Mouse (Mus musculus) embryonic facial prominence, embryonic 11.5 days (tissue): ENCODE measurements around the gene Ahcyl2. TPM values are rescaled to one million over a fixed set of nuclear protein-coding genes. Genes with fewer than 3 reads are reported as not detected.

Source experiments
- ATAC-seq: fragments of 200-750 bp; cut with Nextera tagmentation; replicated peaks from 2 replicates; pipeline ENCODE4 v1.8.0; 2017; ENCODE audit warnings: low read depth; ENCODE audit not compliant: insufficient number of reproducible peaks, low FRiP score, low TSS enrichment
- DNase-seq: peaks from one replicate; pipeline ENCODE4 v3.0.0-alpha.2; 2015; ENCODE audit warnings: low spot score
- H3K27ac ChIP-seq: fragments of 300-500 bp; sonication (generic); replicated peaks from 2 replicates; pipeline ENCODE4 v1.5.1; 2014; ENCODE audit warnings: mild to moderate bottlenecking, low read depth, low read length, control low read depth
- H3K27me3 ChIP-seq: fragments of 300-500 bp; sonication (generic); 2 replicates; pipeline ENCODE4 v1.6.1; 2014; ENCODE audit warnings: mild to moderate bottlenecking, low read length, moderate library complexity, mixed read lengths; ENCODE audit not compliant: control insufficient read depth, insufficient read depth
- H3K36me3 ChIP-seq: fragments of 300-500 bp; sonication (generic); replicated peaks from 2 replicates; pipeline ENCODE4 v1.6.1; 2014; ENCODE audit warnings: low read depth, mild to moderate bottlenecking, low read length, moderate library complexity, mixed read lengths; ENCODE audit not compliant: control insufficient read depth, insufficient read depth
- H3K4me1 ChIP-seq: fragments of 300-500 bp; sonication (generic); 2 replicates; pipeline ENCODE4 v1.6.1; 2014; ENCODE audit warnings: low read length, mixed read lengths; ENCODE audit not compliant: control insufficient read depth, insufficient read depth
- H3K4me2 ChIP-seq: fragments of 300-500 bp; sonication (generic); 2 replicates; pipeline ENCODE4 v1.6.1; 2014; ENCODE audit warnings: low read depth, mild to moderate bottlenecking, control low read depth, low read length, moderate library complexity
- H3K4me3 ChIP-seq: fragments of 300-500 bp; sonication (generic); 2 replicates; pipeline ENCODE4 v1.5.1; 2014; ENCODE audit warnings: low read depth, low read length, control low read depth
- H3K9ac ChIP-seq: fragments of 300-500 bp; sonication (generic); replicated peaks from 2 replicates; pipeline ENCODE4 v1.6.1; 2014; ENCODE audit warnings: mild to moderate bottlenecking, control low read depth, low read length
- H3K9me3 ChIP-seq: fragments of 300-500 bp; sonication (generic); replicated peaks from 2 replicates; pipeline ENCODE4 v1.6.1; 2016; ENCODE audit warnings: mild to moderate bottlenecking, low read length, inconsistent platforms, mixed read lengths; ENCODE audit not compliant: control insufficient read depth
- WGBS: fragments of 180-500 bp; shearing (Covaris S2); extraction: QIAGEN DNeasy Blood & Tissue Kit; methylation state at CpG from one replicate; pipeline ENCODE4 v1.1.7; 2014; 5-methylcytosine and 5-hydroxymethylcytosine counted together
- polyA plus RNA-seq: library from polyadenylated mRNA; unstranded; fragments of >200 nt; fragmentation: Nextera tagmentation; extraction: Ambion mirVana; gene quantifications from 2 replicates; pipeline ENCODE4 v1.2.1, GENCODE M21; 2014

Ahcyl2 gene
- polyA plus RNA-seq, 1 experiment from 2014 or later = 12.2 TPM

DNA sequence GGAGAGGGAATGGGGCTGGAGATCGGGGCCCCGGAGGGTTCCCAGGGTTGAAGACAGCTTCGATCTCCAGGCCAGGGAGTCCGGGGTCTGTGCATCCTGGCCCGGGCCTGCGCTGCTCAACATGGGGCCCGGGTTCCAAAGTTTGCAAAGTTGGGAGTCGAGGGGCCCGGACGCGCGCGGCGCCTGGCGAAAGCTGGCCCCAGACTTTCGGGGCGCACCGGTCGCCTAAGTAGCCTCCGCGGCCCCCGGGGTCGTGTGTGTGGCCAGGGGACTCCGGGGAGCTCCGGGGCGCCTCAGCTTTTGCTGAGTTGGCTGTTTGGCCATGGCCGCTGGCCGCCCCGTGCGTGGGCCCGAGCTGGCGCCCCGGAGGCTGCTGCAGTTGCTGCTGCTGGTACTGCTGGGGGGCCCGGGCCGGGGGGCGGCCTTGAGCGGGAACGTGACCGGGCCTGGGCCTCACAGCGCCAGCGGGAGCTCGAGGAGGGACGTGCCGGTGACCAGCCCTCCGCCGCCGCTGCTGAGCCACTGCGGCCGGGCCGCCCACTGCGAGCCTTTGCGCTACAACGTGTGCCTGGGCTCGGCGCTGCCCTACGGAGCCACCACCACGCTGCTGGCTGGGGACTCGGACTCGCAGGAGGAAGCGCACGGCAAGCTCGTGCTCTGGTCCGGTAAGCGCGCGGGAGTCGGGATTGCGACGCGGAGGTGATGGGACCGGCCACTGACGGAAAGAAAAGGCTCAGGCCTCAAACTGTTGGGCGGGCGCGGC lies 31.9 kb upstream of the Ahcyl2 start:
- ATAC-seq (peak; percentile 84), DNase-seq (peak; percentile 67)
- peak overlapping the region; percentile 96 for H3K27ac ChIP-seq
- peak overlapping the region; percentile 88 for H3K4me2 ChIP-seq
- under 1% methylated on average over 75 of the region's 75 CpGs for WGBS
- no peaks in the 10 kb centered on the region for H3K27me3 ChIP-seq
- H3K4me3 ChIP-seq = peak overlapping the region; percentile 64
- no peaks in the 10 kb centered on the region for H3K9me3 ChIP-seq
- peak overlapping the region; percentile 98 for H3K9ac ChIP-seq
- H3K4me1 ChIP-seq = no peaks in the 10 kb centered on the region
- H3K36me3 ChIP-seq = peaks cover 2% of the 10 kb centered on the region; the same call in 1 of the 2 replicates

- H3K4me3 ChIP-seq = peak overlapping the region; percentile 64
- H3K4me1 ChIP-seq = no peaks in the 10 kb centered on the region
- H3K4me2 ChIP-seq = peak overlapping the region; percentile 88
- ATAC-seq (no peak), DNase-seq (peak; percentile 18)
- peaks cover 2% of the 10 kb centered on the region; the same call in 1 of the 2 replicates for H3K36me3 ChIP-seq
- H3K9me3 ChIP-seq = no peaks in the 10 kb centered on the region
- WGBS = 19% methylated on average over 13 of the region's 13 CpGs
- no peaks in the 10 kb centered on the region for H3K27me3 ChIP-seq
- H3K9ac ChIP-seq = peak overlapping the region; percentile 98
- peak overlapping the region; percentile 96; the same call in 1 of the 2 replicates for H3K27ac ChIP-seq
These were observed 31.0 kb upstream of the Ahcyl2 start for GRCm38 (mm10) chr6:29736610-29737458.

DNA sequence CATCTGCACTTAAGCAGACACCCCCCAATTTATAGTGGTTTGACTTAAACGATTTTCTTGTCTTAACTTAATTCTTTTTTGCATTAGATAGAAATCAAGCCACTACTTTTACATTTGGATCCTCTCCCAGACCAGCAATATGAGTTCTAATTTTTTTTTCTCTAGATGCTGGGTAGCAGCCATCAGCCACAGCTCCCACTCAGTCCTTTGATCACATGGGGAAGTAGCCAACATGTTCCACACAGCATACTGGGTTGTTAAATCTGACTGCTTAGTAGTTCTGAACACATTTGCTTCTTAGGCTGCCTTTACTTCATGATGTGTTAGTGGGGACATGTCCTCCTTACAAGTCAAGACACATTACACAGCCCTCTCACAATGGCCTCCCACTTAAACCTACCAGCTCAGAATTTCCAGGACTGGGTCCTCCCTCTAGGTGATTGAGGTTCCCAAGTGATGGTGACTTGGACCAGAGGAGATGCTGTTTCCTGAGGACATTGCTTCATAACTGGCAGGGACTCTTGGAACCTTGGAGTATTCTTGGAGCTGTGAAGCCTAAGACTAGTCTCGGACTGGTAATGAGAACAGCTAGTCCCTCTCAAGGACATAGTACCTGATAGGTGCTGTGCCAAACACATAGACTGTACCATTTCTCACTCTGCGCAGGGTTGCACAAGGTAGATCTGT lies 16.2 kb upstream of the Ahcyl2 start:
- no peak for ATAC-seq
- no peak overlapping the region for H3K9ac ChIP-seq
- H3K9me3 ChIP-seq = peaks cover 8% of the 10 kb centered on the region
- no peak overlapping the region for H3K27ac ChIP-seq
- WGBS = 93% methylated on average over 3 of the region's 3 CpGs
- H3K27me3 ChIP-seq = no peaks in the 10 kb centered on the region
- H3K4me1 ChIP-seq = no peaks in the 10 kb centered on the region
- DNase-seq = no peak
- no peak overlapping the region for H3K4me3 ChIP-seq
- H3K4me2 ChIP-seq = no peak overlapping the region
- peaks cover 4% of the 10 kb centered on the region for H3K36me3 ChIP-seq

DNA sequence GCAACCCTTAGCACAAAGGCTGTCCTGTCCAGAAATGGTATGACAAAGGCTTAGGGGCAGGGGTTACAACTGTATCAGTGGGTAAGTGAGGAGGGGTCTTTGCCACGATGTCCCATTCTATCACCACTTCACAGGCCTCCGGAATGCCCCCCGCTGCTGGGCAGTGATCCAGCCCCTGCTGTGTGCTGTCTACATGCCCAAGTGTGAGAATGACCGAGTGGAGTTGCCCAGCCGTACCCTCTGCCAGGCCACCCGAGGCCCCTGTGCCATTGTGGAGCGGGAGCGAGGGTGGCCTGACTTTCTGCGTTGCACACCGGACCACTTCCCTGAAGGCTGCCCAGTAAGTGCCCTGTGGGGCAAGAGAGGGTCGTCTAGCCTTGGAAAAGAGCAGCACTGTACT lies 14.5 kb upstream of the Ahcyl2 start:
- 91% methylated on average over 11 of the region's 11 CpGs for WGBS
- Histone ChIP-seq H3K4me1 (no peaks in the 10 kb centered on the region), H3K4me2 (no peak overlapping the region), H3K27me3 (no peaks in the 10 kb centered on the region), H3K36me3 (peaks cover 6% of the 10 kb centered on the region), H3K9me3 (peaks cover 6% of the 10 kb centered on the region), H3K4me3 (no peak overlapping the region), H3K9ac (no peak overlapping the region), H3K27ac (no peak overlapping the region)
- ATAC-seq (no peak), DNase-seq (no peak)

DNA sequence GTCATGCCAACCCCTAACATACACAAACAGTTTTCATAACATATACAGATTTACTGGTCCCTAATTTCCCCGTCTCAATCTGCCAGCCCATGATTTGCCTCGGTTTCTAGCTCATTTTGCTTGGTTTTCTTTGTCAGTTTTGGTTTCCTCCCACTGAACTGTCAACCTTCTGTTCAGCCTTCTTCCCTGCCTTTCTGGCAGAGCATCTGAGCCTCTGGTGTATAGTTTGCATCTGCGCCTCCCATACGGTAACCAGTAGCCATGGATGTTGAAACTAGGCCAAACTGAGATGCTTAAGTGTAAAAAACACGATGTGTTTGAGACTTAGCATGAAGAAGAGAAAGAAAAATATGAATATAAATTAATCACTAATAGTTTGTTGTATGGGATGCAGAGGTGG lies 11.8 kb upstream of the Ahcyl2 start:
- Histone ChIP-seq H3K4me3 (no peak overlapping the region), H3K27ac (no peak overlapping the region), H3K27me3 (no peaks in the 10 kb centered on the region), H3K36me3 (peaks cover 10% of the 10 kb centered on the region), H3K4me1 (no peaks in the 10 kb centered on the region), H3K9me3 (no peaks in the 10 kb centered on the region), H3K9ac (no peak overlapping the region), H3K4me2 (no peak overlapping the region)
- WGBS = 92% methylated on average over 5 of the region's 5 CpGs
- DNase-seq (no peak), ATAC-seq (no peak)

DNA sequence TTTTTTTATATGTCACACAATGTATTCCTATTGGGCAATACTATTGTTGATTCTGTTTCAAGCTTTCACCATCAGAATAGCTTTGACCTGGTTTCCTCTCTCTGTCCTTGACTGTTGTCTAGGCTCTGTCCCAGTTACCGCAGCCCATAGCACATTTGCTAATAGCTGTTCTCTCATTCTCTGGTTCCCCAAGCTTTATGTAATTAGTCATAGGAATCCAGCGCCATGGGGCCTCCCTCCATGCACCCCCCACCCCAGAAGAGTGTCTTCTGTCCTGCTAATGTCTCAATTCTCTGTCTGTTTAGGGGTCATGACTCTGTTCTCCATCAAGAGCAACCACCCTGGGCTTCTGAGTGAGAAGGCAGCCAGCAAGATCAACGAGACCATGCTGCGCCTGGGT lies 11.3 kb upstream of the Ahcyl2 start:
- peaks cover 10% of the 10 kb centered on the region for H3K36me3 ChIP-seq

GRCm38 (mm10) chr6:29758417-29758816 lies 9.4 kb upstream of the Ahcyl2 start:
- DNase-seq (peak; percentile 83), ATAC-seq (no peak)
- Histone ChIP-seq H3K4me1 (no peaks in the 10 kb centered on the region), H3K4me2 (no peak overlapping the region), H3K27me3 (no peaks in the 10 kb centered on the region), H3K4me3 (no peak overlapping the region), H3K27ac (no peak overlapping the region), H3K9me3 (no peaks in the 10 kb centered on the region), H3K36me3 (peaks cover 10% of the 10 kb centered on the region), H3K9ac (no peak overlapping the region)
- 47% methylated on average over 4 of the region's 4 CpGs for WGBS

More for the DNA sequence above, 11.3 kb upstream of the Ahcyl2 start:
- no peak overlapping the region for H3K4me3 ChIP-seq
- H3K9ac ChIP-seq = no peak overlapping the region
- no peak overlapping the region for H3K27ac ChIP-seq
- ATAC-seq (no peak), DNase-seq (no peak)
- 88% methylated on average over 4 of the region's 4 CpGs for WGBS
- H3K4me2 ChIP-seq = no peak overlapping the region
- no peaks in the 10 kb centered on the region for H3K4me1 ChIP-seq
- H3K9me3 ChIP-seq = no peaks in the 10 kb centered on the region
- no peaks in the 10 kb centered on the region for H3K27me3 ChIP-seq
